Comparison of ENCODE assay signal across 26 mouse cellular contexts in the genomic region with DNA sequence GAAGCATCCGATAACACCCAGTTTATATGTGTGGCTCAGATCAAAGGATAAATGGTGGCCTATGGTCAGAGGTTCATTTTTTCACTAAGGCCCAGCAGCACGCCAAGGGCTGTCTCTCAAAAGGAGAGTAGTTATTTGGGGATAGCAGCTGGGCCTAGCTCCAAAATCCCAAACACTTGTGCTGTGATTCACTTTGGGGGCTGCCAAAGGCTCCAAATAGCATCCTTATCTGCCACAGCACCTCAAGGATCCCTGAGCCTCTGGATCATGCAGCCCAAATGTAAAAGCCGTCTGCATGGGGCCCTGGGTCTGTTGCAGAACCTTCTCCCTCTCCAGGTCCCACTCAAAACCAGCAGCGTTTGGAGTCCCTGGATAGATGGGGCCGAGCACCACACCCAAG. TPM values are rescaled to one million over a fixed set of nuclear protein-coding genes. Genes with fewer than 3 reads are reported as not detected.
DNase-seq lines count a peak whose midpoint lies in the region; ATAC-seq and TF ChIP-seq lines count a peak whose summit lies in the region.
"Had no signal": no experiment of that assay in that cellular context is flagged by ENCODE, and none has a peak within 500 bp of the region (broad histone marks: within the 10 kb centered on the region; RNA-seq: fewer than 3 reads in every experiment).

No protein-coding gene starts in this region.

- TF ChIP-seq EP300 in heart, postnatal 0 days (IDR thresholded peaks at IDR 0.05; ENCODE audit: low read depth): no peak; the same call in 1 of the 2 replicates

- H3K27ac ChIP-seq in heart, postnatal 0 days (ENCODE audit: low read depth): peak overlapping the region; percentile 77
- H3K27ac ChIP-seq: embryonic facial prominence, embryonic 13.5 days; forebrain, embryonic 13.5 days; hindbrain, embryonic 14.5 days; limb, embryonic 13.5 days; liver, embryonic 12.5 days; midbrain, embryonic 12.5 days had no signal

- TF ChIP-seq CTCF in heart, postnatal 0 days (IDR thresholded peaks at IDR 0.05; ENCODE audit: low read depth): no peak

- DNase-seq in frontal cortex, postnatal 14 days (ENCODE audit: low spot score in 2 of 2): no peak
- peak; percentile 41 to 43 for DNase-seq in left cerebral cortex, postnatal 36 days (ENCODE audit: low spot score in 2 of 2)
- DNase-seq in left cerebral cortex, postnatal 14 days (ENCODE audit: low spot score in 2 of 2): no peak
- DNase-seq in heart, adult 9 months (ENCODE audit: low spot score in 2 of 2): peak; percentile 62 to 71
- DNase-seq in heart, postnatal 0 days (ENCODE audit: low spot score): peak; percentile 66
- no peak for DNase-seq in layer of hippocampus, adult 11-12 months (ENCODE audit: low spot score)
- DNase-seq in embryo, embryonic 10 days (ENCODE audit: low spot score): no peak
- DNase-seq: cerebellum, adult 18-20 months; cerebellum, postnatal 14 days; gastrocnemius, postnatal 10 days; kidney, adult 8-10 months; kidney, postnatal 25 days; layer of hippocampus, postnatal 36 days; lung, adult 18-20 months; lung, postnatal 14 days; right cerebral cortex, postnatal 14 days; spleen, adult 18-20 months had no signal

- H3K27me3 ChIP-seq in heart, postnatal 0 days (ENCODE audit: control insufficient read depth, insufficient read depth, low read length): no peaks in the 10 kb centered on the region
- H3K27me3 ChIP-seq: embryonic facial prominence, embryonic 13.5 days; limb, embryonic 13.5 days had no signal

- peaks cover 68% of the 10 kb centered on the region for H3K4me1 ChIP-seq in heart, postnatal 0 days (ENCODE audit: control insufficient read depth, insufficient read depth)
- H3K4me1 ChIP-seq: liver, embryonic 12.5 days had no signal

- ATAC-seq in frontal cortex, adult (ENCODE audit: low TSS enrichment): peak; percentile 64
- peak; percentile 62 for ATAC-seq in heart, postnatal 0 days (ENCODE audit: insufficient read depth, low read depth)
- ATAC-seq: forebrain, embryonic 13.5 days; inflammation-experienced regulatory T-cells, adult 6 months; liver, embryonic 12.5 days had no signal

- intact Hi-C loops in left cerebral cortex, postnatal 36 days (cut with DNase I): no loop called here
- intact Hi-C loops in left cerebral cortex, postnatal 14 days (cut with DNase I): no loop called here

- no peaks in the 10 kb centered on the region for H3K9me3 ChIP-seq in heart, postnatal 0 days (replicated peaks; ENCODE audit: control insufficient read depth, low read length)
- H3K9me3 ChIP-seq: embryonic facial prominence, embryonic 13.5 days; forebrain, embryonic 13.5 days; limb, embryonic 13.5 days; liver, embryonic 12.5 days; midbrain, embryonic 12.5 days had no signal

- H3K36me3 ChIP-seq in heart, postnatal 0 days (replicated peaks; ENCODE audit: control insufficient read depth, insufficient read depth, low read length): no peaks in the 10 kb centered on the region
- H3K36me3 ChIP-seq: embryonic facial prominence, embryonic 13.5 days; liver, embryonic 12.5 days; midbrain, embryonic 12.5 days had no signal

- WGBS in heart, postnatal 0 days: 35% methylated on average over 5 of the region's 5 CpGs

- H3K4me3 ChIP-seq in heart, postnatal 0 days (ENCODE audit: low read depth, low read length): no peak overlapping the region
- H3K4me3 ChIP-seq: embryonic facial prominence, embryonic 13.5 days; erythroblast, embryonic 14.5 days; forebrain, embryonic 13.5 days; limb, embryonic 13.5 days; liver, embryonic 12.5 days; midbrain, embryonic 12.5 days had no signal

- H3K9ac ChIP-seq in heart, postnatal 0 days (replicated peaks; ENCODE audit: low read depth, low read length): no peak overlapping the region
- H3K9ac ChIP-seq: embryonic facial prominence, embryonic 13.5 days; forebrain, embryonic 13.5 days; hindbrain, embryonic 14.5 days; limb, embryonic 13.5 days; liver, embryonic 12.5 days; midbrain, embryonic 12.5 days had no signal

- peak overlapping the region; percentile 33 for H3K4me2 ChIP-seq in heart, postnatal 0 days (ENCODE audit: low read depth, low read length)
- H3K4me2 ChIP-seq: embryonic facial prominence, embryonic 13.5 days; forebrain, embryonic 13.5 days; hindbrain, embryonic 14.5 days; limb, embryonic 13.5 days; liver, embryonic 12.5 days; midbrain, embryonic 12.5 days had no signal

RNA-seq across cellular contexts. Expression of a gene that starts 6.7 kb away (rescaled TPM):
- 10 to 100 TPM; 17.1 to 19.0 TPM for total RNA-seq in left cerebral cortex, postnatal 36 days (2021)
- 10 to 100 TPM; 17.7 to 19.6 TPM for total RNA-seq in left cerebral cortex, postnatal 14 days (2021)
- total RNA-seq in heart, postnatal 0 days (2014; rRNA removed; ENCODE audit: low replicate concordance): 13.2 and 19.3 TPM in 2 replicates
- 14.4 and 15.2 TPM in 2 replicates for polyA plus RNA-seq in heart, postnatal 0 days (2015; fragmentation: Nextera tagmentation; extraction: Ambion mirVana)
- polyA plus RNA-seq: erythroblast, embryonic 14.5 days had no signal

Comparison
In these comparisons a context has a peak if more than half of its experiments do, and no peak if none do; other contexts are left out.
1. DNase-seq: peak in left cerebral cortex, postnatal 36 days (2 of 2), heart, adult 9 months (2 of 2) and heart, postnatal 0 days (single experiment); none in frontal cortex, postnatal 14 days (0 of 2), left cerebral cortex, postnatal 14 days (0 of 2), layer of hippocampus, adult 11-12 months (single experiment) and embryo, embryonic 10 days (single experiment).